Mouse (Mus musculus): ENCODE results near the gene Pax8. TPM values are rescaled to one million over a fixed set of nuclear protein-coding genes. Genes with fewer than 3 reads are reported as not detected.

Gene Pax8
- polyA plus RNA-seq (2015; fragmentation: Nextera tagmentation; extraction: Ambion mirVana), result 127 and 129 TPM in 2 replicates

DNA sequence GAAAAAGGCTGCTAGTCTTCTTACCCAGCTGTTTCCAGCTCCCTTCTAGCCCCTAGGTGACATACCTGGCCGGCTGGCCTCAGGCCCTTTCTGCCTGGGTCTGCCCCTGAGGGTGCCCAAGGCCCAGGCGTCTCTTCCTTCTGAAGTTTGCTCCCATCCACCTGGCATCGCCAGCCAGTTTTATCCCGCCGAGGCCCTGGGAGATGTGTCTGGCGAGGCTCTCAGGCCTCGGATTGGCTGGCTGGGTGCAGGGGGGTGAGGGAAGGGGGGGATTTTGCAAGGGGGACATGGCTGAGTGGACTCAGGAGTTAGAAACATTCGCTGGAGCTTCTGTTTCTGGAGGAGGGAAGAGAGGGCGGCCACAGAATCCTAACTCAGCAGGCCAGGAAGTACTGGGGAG is at the start of gene Pax8:
Gene Pax8, minus strand, starts transcription at position 180 of the 400 bp plus-strand sequence.
- 26% methylated on average over 9 of the region's 9 CpGs for WGBS
- Histone ChIP-seq H3K4me1 (peaks cover 43% of the 10 kb centered on the region), H3K27ac (peak within 1 kb of the TSS; percentile 89), H3K36me3 (no peaks in the 10 kb centered on the region), H3K4me2 (peak within 1 kb of the TSS; percentile 64), H3K4me3 (replicated peaks) (peak within 1 kb of the TSS; percentile 63), H3K9me3 (replicated peaks) (no peaks in the 10 kb centered on the region), H3K27me3 (peaks cover 42% of the 10 kb centered on the region), H3K9ac (peak within 1 kb of the TSS; percentile 81)
- peak; percentile 92 for ATAC-seq (replicated peaks; ENCODE audit: low FRiP score)

DNA sequence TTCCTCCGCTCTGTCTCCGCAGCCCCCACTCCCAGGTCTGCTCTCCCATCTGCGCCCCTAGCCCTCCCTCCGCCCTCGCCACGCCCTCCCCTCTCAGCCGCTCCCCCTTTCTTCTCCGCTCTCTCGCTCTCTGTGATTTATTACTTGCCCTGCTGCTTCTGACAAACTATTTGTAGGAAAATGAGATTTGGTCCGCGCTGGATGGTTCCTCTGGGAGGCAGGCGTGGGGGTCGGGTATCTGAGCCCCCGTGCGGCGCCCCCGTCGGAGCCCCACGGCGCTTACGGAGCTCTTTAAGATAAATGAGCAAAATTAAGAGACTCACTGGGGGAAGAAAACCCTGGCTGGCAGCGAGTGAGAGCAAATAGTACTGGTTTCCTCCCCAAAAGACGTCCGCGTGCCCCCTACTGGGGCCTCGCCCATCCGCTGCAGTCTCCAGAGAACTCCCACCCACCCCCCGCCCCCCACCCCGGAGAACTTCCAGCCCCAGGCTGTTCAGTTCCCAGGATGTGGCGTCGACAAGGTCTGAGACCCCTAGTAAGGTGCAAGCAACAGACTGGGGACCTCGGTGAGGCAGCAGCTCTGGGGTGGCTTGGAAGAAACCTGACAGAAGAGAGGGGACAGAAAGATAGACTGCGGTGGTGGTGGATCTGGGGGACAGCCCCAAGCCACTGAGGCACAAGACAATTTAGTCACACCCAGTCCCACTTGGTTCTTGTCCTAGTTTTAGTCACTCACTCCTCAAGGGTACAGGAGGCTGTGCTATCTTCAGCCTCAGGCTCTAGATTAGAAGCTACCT is 46.2 kb upstream of the Pax8 start:
- H3K4me3 ChIP-seq (replicated peaks), result peak overlapping the region; percentile 50
- peak overlapping the region; percentile 56 for H3K9ac ChIP-seq
- no peaks in the 10 kb centered on the region for H3K36me3 ChIP-seq
- no peaks in the 10 kb centered on the region for H3K9me3 ChIP-seq (replicated peaks)
- ATAC-seq (replicated peaks; ENCODE audit: low FRiP score), result peak; percentile 93
- peaks cover 29% of the 10 kb centered on the region for H3K4me1 ChIP-seq
- H3K27ac ChIP-seq, result peak overlapping the region; percentile 86
- H3K4me2 ChIP-seq, result peak overlapping the region; percentile 85
- WGBS, result under 1% methylated on average over 33 of the region's 33 CpGs
- no peaks in the 10 kb centered on the region for H3K27me3 ChIP-seq

DNA sequence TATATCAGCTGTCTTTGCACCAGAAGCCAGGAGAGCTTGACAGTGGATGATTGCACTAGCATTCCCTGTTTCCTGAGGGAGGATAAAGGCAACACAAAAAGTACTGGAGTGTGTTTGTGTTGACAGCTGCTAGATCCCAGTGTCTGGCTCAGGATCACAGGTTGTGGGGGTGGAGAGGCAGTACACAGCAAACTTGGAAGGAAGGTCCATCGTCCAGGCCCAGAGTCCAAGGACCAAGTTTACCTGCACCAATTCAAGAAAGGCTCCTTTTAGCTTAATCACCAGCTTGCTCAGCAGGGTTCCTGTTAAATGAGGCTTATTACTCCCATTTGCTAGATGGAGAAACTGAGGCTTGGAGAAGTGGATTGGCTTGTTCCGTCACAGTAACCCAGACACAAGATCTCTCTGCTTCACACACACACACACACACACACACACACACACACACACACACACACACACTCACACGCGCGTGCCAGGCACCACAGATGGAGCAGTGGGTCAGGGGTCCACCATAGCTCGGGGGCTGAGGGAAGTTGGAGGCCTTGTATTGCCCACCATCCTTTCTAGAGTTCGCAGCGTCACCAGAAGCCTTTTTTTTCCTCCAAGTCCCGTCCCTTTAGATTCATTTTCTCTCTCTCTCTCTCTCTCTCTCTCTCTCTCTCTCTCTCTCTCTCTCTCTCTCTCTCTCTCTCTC is 45.3 kb upstream of the Pax8 start:
- 21% methylated on average over 9 of the region's 9 CpGs for WGBS
- no peaks in the 10 kb centered on the region for H3K36me3 ChIP-seq
- no peak overlapping the region for H3K9ac ChIP-seq
- no peaks in the 10 kb centered on the region for H3K27me3 ChIP-seq
- ATAC-seq (replicated peaks; ENCODE audit: low FRiP score), result no peak
- peak overlapping the region; percentile 86 for H3K27ac ChIP-seq
- H3K4me1 ChIP-seq, result peaks cover 29% of the 10 kb centered on the region
- H3K9me3 ChIP-seq (replicated peaks), result no peaks in the 10 kb centered on the region
- peak overlapping the region; percentile 50 for H3K4me3 ChIP-seq (replicated peaks)
- H3K4me2 ChIP-seq, result peak overlapping the region; percentile 85

DNA sequence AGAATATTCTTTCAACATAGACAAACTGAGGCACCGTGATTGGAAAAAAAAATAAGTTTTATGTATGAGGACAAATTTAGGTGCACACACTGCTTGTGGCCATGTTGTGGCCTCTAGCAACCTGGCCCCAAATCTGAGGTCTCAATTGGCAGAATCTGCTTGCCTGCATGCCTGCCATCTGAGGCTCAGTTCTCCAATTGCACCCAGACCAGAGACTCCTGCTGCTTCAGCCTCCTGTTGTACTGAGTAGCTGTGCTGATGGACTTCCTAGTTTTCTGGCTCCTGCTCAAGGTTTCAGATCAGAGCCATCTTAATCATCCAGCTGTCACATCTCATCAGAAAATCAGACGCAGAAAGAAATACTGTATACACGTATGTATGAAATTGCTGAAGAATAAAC is 41.5 kb upstream of the Pax8 start:
- H3K9ac ChIP-seq, result no peak overlapping the region
- H3K27ac ChIP-seq, result no peak overlapping the region
- peaks cover 28% of the 10 kb centered on the region for H3K4me1 ChIP-seq
- H3K4me3 ChIP-seq (replicated peaks), result no peak overlapping the region
- no peak for ATAC-seq (replicated peaks; ENCODE audit: low FRiP score)
- no peaks in the 10 kb centered on the region for H3K9me3 ChIP-seq (replicated peaks)
- H3K36me3 ChIP-seq, result no peaks in the 10 kb centered on the region
- no peak overlapping the region for H3K4me2 ChIP-seq
- 85% methylated on average over 3 of the region's 3 CpGs for WGBS
- no peaks in the 10 kb centered on the region for H3K27me3 ChIP-seq

DNA sequence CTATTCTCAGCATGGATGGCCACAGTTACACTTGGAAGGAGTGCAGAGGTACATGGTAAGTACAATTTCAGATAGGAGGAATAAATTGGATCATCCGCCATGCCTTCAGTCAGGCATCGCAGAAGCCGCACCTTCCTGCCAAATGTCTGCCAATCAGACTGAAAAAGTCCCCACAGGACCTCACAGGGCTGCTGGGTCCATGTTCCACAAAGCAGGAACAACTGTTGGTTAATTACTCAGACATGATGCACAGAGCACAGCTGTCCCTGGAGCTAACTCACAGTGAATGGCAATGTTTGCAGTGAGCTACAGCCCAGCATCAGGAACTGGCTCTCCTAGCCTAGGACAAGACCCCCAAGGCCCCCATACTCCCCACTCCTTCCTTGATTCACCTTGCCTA is 32.0 kb upstream of the Pax8 start:
- 93% methylated on average over 3 of the region's 3 CpGs for WGBS
- no peak overlapping the region for H3K4me3 ChIP-seq (replicated peaks)
- H3K9ac ChIP-seq, result no peak overlapping the region
- no peaks in the 10 kb centered on the region for H3K27me3 ChIP-seq
- H3K9me3 ChIP-seq (replicated peaks), result no peaks in the 10 kb centered on the region
- H3K4me1 ChIP-seq, result peaks cover 13% of the 10 kb centered on the region
- no peak for ATAC-seq (replicated peaks; ENCODE audit: low FRiP score)
- no peaks in the 10 kb centered on the region for H3K36me3 ChIP-seq
- no peak overlapping the region for H3K27ac ChIP-seq
- H3K4me2 ChIP-seq, result no peak overlapping the region

DNA sequence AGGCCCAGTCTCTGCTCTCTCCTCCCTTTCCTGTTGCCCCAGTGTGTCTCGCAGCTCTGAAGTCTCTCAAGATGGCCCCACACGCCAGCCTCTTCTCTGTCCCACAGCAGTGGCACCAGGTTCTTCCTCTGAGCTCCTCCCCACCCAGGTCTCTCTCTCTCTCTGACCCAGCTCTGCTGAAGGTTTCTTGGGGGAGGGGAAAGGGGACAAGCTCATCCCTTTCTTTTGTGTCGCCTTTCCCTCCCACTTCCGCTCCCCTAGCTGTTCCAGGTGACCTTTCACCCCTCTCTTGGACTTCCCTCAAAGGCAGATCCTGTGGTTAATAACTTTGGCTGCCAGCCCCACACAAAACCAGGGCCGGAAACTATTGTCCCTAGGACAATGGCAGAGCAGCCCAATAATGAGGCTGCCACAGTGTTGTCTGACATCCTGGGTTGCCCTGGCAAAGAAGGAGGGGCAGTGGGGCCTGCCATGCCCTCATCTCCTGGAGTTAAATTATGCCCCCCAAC is 27.6 kb upstream of the Pax8 start:
- Histone ChIP-seq H3K27ac (0 out of 2 replicates have a peak overlapping the region, but pooled peaks have one; percentile 28), H3K36me3 (no peaks in the 10 kb centered on the region), H3K4me2 (no peak overlapping the region), H3K4me1 (peaks cover 36% of the 10 kb centered on the region), H3K4me3 (replicated peaks) (no peak overlapping the region), H3K27me3 (no peaks in the 10 kb centered on the region), H3K9ac (no peak overlapping the region), H3K9me3 (replicated peaks) (no peaks in the 10 kb centered on the region)
- 36% methylated on average over 5 of the region's 5 CpGs for WGBS
- peak; percentile 72 for ATAC-seq (replicated peaks; ENCODE audit: low FRiP score)

DNA sequence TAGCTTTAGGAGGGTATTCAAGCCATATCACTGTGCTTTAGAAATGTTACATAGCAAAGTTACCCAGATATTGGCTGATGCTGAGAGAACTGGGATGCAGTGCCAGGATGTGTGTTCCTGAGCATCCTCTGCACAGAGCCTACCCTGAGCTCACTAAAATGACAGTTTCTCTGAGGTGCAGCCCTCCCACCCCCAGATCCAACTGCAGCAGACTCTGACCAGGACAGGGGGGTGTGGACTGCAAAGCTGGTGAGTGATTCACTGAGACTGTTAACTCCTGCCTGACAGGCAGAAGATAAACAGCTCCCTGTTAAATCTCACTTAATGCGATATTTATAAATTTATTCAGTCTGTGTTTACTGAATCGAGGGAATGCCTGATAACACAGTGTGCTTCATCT is 25.5 kb upstream of the Pax8 start:
- 0 out of 2 replicates have a peak overlapping the region, but pooled peaks have one; percentile 18 for H3K27ac ChIP-seq

DNA sequence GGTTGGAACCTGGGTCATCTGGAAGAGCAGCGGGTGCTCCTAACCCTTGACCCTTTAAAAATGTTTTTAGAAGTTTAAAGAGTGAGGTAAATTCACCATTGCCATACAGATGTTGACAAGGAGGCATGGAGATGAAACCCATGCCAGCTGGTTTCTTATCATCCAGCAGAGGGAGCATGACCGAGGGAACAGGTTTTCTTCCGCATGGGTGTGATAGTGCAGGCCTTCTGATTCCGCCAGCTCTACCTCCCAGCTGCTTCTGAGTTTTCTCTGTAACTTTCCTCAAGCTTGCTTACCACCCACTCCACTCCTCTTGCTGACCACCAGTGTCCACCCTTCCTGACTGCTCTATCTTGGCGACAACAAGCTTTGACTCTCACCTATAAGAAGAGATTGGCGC is 15.2 kb upstream of the Pax8 start:
- H3K4me2 ChIP-seq, result no peak overlapping the region
- no peak overlapping the region for H3K27ac ChIP-seq
- ATAC-seq (replicated peaks; ENCODE audit: low FRiP score), result 0 out of 2 replicates have a peak, but pooled peaks have one; percentile 58
- no peaks in the 10 kb centered on the region for H3K9me3 ChIP-seq (replicated peaks)
- no peak overlapping the region for H3K9ac ChIP-seq
- 33% methylated on average over 6 of the region's 6 CpGs for WGBS
- no peaks in the 10 kb centered on the region for H3K36me3 ChIP-seq
- no peak overlapping the region for H3K4me3 ChIP-seq (replicated peaks)
- no peaks in the 10 kb centered on the region for H3K4me1 ChIP-seq
- no peaks in the 10 kb centered on the region for H3K27me3 ChIP-seq

More for the DNA sequence above, 25.5 kb upstream of the Pax8 start:
- no peaks in the 10 kb centered on the region for H3K27me3 ChIP-seq
- H3K4me3 ChIP-seq (replicated peaks), result no peak overlapping the region
- H3K4me2 ChIP-seq, result no peak overlapping the region
- ATAC-seq (replicated peaks; ENCODE audit: low FRiP score), result peak; percentile 68
- H3K36me3 ChIP-seq, result no peaks in the 10 kb centered on the region
- H3K9me3 ChIP-seq (replicated peaks), result no peaks in the 10 kb centered on the region
- WGBS, result 33% methylated on average over 2 of the region's 2 CpGs
- H3K4me1 ChIP-seq, result peaks cover 39% of the 10 kb centered on the region
- no peak overlapping the region for H3K9ac ChIP-seq

DNA sequence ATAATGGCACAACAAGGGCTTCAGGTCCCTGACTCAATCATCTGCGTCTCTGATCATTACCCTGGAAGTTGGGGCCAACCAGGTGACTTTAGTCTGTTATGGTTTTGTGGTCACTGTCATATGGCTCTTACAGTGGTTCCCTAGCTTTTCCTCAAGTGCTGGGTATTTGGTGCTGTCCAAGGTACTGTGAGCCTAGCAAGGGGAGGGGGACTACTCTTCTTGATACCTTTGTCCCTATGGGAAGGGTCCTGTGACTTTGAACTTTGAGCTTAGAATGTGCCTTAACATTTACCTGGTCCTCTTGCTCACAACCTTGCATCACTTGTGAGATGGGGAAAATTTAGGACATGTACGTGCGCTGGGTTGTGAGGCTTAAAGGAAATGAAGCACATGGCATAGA is 13.3 kb upstream of the Pax8 start:
- 52% methylated on average over 3 of the region's 3 CpGs for WGBS
- H3K27ac ChIP-seq, result no peak overlapping the region

DNA sequence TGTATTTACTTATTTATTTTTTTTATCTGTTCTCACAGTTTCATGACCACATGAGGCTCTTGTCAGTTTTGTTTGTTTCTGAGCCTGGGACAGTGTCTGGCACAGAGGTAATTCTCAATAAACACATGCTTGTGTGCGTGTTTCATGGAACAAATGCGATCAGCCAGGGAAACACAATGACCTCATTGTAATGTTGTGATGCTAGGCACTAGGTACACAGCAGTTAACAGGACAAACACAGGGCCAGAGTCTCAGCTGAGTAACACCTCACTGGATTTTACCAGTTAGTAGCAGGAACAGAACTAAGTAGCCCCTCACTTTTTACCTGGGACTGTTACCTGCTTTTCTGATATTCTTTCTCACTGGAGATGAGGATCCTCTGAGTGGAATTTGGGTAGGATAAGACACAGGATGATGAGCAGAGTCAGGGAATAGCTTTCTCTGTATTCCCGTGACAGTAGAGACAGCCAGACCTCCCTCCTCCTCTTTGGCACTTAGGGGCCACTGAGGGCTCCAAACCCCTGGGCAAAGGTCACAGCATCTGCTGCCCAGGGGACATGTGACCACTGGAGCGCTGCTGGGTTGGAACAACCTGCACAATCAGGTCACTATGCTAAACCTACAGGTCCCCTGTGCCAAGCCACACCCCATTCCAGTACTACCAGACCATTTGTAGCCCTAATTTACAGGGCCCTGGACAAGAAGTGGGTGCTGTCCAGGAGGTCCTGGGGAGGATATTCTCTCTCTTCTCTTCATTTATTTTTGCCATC is 11.8 kb upstream of the Pax8 start:
- WGBS, result 70% methylated on average over 4 of the region's 4 CpGs
- Histone ChIP-seq H3K27ac (no peak overlapping the region), H3K4me1 (no peaks in the 10 kb centered on the region), H3K4me3 (replicated peaks) (no peak overlapping the region), H3K27me3 (no peaks in the 10 kb centered on the region), H3K9me3 (replicated peaks) (no peaks in the 10 kb centered on the region), H3K36me3 (no peaks in the 10 kb centered on the region), H3K9ac (no peak overlapping the region), H3K4me2 (no peak overlapping the region)
- 0 out of 2 replicates have a peak, but pooled peaks have one; percentile 29 for ATAC-seq (replicated peaks; ENCODE audit: low FRiP score)

More for the DNA sequence above, 13.3 kb upstream of the Pax8 start:
- no peak for ATAC-seq (replicated peaks; ENCODE audit: low FRiP score)
- H3K4me2 ChIP-seq, result no peak overlapping the region
- H3K36me3 ChIP-seq, result no peaks in the 10 kb centered on the region
- no peaks in the 10 kb centered on the region for H3K27me3 ChIP-seq
- H3K9ac ChIP-seq, result no peak overlapping the region
- H3K4me3 ChIP-seq (replicated peaks), result no peak overlapping the region
- H3K9me3 ChIP-seq (replicated peaks), result no peaks in the 10 kb centered on the region
- H3K4me1 ChIP-seq, result no peaks in the 10 kb centered on the region

DNA sequence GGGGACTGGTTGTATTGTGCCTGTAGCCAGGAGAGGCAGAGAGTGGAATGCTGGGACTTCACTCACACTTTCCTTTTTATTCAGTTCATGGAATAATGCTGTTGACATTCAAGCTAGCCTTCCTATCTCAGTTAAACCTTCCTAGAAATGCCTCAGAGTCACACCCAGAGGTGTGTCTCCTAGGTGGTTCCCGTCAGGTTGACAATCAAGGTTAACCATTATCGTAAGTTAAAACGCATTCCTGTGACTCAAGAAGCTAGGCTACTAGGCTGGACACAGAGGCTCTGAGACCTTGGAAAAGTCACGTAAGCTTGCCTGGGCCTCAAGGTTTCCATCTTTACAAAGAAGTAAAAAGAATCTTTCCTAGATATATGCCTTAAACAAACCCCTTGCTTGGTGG is 10.0 kb upstream of the Pax8 start:
- H3K36me3 ChIP-seq, result no peaks in the 10 kb centered on the region
- WGBS, result 88% methylated on average over 4 of the region's 4 CpGs
- no peaks in the 10 kb centered on the region for H3K9me3 ChIP-seq (replicated peaks)
- no peak for ATAC-seq (replicated peaks; ENCODE audit: low FRiP score)
- no peak overlapping the region for H3K9ac ChIP-seq
- no peak overlapping the region for H3K27ac ChIP-seq
- H3K4me3 ChIP-seq (replicated peaks), result no peak overlapping the region
- no peak overlapping the region for H3K4me2 ChIP-seq
- 0 out of 2 replicates have a peak, but pooled peaks cover 2% of the 10 kb centered on the region for H3K4me1 ChIP-seq
- H3K27me3 ChIP-seq, result no peaks in the 10 kb centered on the region
